Mouse (Mus musculus) left cerebral cortex, postnatal 36 days (tissue): ENCODE measurements around the gene Ppp4r1. TPM values are rescaled to one million over a fixed set of nuclear protein-coding genes. Genes with fewer than 3 reads are reported as not detected.

Experiments
- DNase-seq, 2 experiments: peaks; one replicate each; pipeline ENCODE4 v3.0.0; 2021 to 2022; ENCODE audit warnings: low spot score in 2 of 2, mixed read lengths in 1 of 2
- intact Hi-C: fragments of 180-260 bp; cut with DNase I; formaldehyde crosslinking; loops from one replicate; pipeline ENCODE4 v1.15.1; 2025
- total RNA-seq, 2 experiments: library from RNA; stranded (reverse); gene quantifications; 2 replicates each; pipeline ENCODE4 v1.2.3; 2021

Ppp4r1 gene
- total RNA-seq, 2 experiments from 2014 or later = 37.4 to 64.8 TPM

- intact Hi-C loops = no loop called here
- no peak for DNase-seq
Observed at GRCm38 (mm10) chr17:65794096-65794850, 11.9 kb downstream of the Ppp4r1 start.

GRCm38 (mm10) chr17:65796056-65796455 is 13.7 kb downstream of the Ppp4r1 start:
- DNase-seq = no peak
- intact Hi-C loops = no loop called here

- DNase-seq = no peak
- intact Hi-C loops = no loop called here
Observed at GRCm38 (mm10) chr17:65798446-65798845, 16.1 kb downstream of the Ppp4r1 start.

GRCm38 (mm10) chr17:65799353-65799752 is 17.0 kb downstream of the Ppp4r1 start:
- DNase-seq = no peak
- intact Hi-C loops = no loop called here

- intact Hi-C loops = no loop called here
- no peak for DNase-seq
Observed at GRCm38 (mm10) chr17:65800451-65800850, 18.1 kb downstream of the Ppp4r1 start.

GRCm38 (mm10) chr17:65802026-65802425 is 19.7 kb downstream of the Ppp4r1 start:
- intact Hi-C loops = no loop called here
- no peak for DNase-seq

- no peak for DNase-seq
- intact Hi-C loops = no loop called here
Observed at GRCm38 (mm10) chr17:65805966-65806365, 23.6 kb downstream of the Ppp4r1 start.

- no peak for DNase-seq
- intact Hi-C loops = no loop called here
Observed at GRCm38 (mm10) chr17:65806416-65806815, 24.0 kb downstream of the Ppp4r1 start.

GRCm38 (mm10) chr17:65811032-65811431 is 28.7 kb downstream of the Ppp4r1 start:
- intact Hi-C loops = no loop called here
- DNase-seq = no peak

GRCm38 (mm10) chr17:65813763-65814162 is 31.4 kb downstream of the Ppp4r1 start:
- intact Hi-C loops = no loop called here
- no peak for DNase-seq

- intact Hi-C loops = no loop called here
- no peak for DNase-seq
Observed at GRCm38 (mm10) chr17:65820197-65820596, 37.8 kb downstream of the Ppp4r1 start.

GRCm38 (mm10) chr17:65822423-65822822 is 40.0 kb downstream of the Ppp4r1 start:
- intact Hi-C loops = no loop called here
- no peak for DNase-seq

GRCm38 (mm10) chr17:65824246-65824645 is 41.9 kb downstream of the Ppp4r1 start:
- intact Hi-C loops = no loop called here

GRCm38 (mm10) chr17:65826257-65826656 is 43.9 kb downstream of the Ppp4r1 start:
- DNase-seq = no peak
- intact Hi-C loops = no loop called here

More at GRCm38 (mm10) chr17:65824246-65824645, 41.9 kb downstream of the Ppp4r1 start:
- no peak for DNase-seq

- DNase-seq = no peak
- intact Hi-C loops = no loop called here
Observed at GRCm38 (mm10) chr17:65827119-65827840, 44.9 kb downstream of the Ppp4r1 start.

GRCm38 (mm10) chr17:65827904-65828303 is 45.5 kb downstream of the Ppp4r1 start:
- no peak for DNase-seq
- intact Hi-C loops = no loop called here

- DNase-seq = no peak
- intact Hi-C loops = no loop called here
Observed at GRCm38 (mm10) chr17:65828951-65829350, 46.6 kb downstream of the Ppp4r1 start.

GRCm38 (mm10) chr17:65830216-65830863 is 48.0 kb downstream of the Ppp4r1 start:
- intact Hi-C loops = no loop called here
- no peak for DNase-seq

- no peak for DNase-seq
- intact Hi-C loops = no loop called here
Observed at GRCm38 (mm10) chr17:65833891-65834290, 51.5 kb downstream of the Ppp4r1 start.

- peak; percentile 58 to 61 for DNase-seq
- intact Hi-C loops = no loop called here
Observed at GRCm38 (mm10) chr17:65836746-65837145, 54.4 kb downstream of the Ppp4r1 start.
